Mouse (Mus musculus): ENCODE data around the gene Olfr231. TPM values are rescaled to one million over a fixed set of nuclear protein-coding genes. Genes with fewer than 3 reads are reported as not detected.

Gene Olfr231
- polyA plus RNA-seq (2012; rRNA removed): not detected in 2 replicates

DNA sequence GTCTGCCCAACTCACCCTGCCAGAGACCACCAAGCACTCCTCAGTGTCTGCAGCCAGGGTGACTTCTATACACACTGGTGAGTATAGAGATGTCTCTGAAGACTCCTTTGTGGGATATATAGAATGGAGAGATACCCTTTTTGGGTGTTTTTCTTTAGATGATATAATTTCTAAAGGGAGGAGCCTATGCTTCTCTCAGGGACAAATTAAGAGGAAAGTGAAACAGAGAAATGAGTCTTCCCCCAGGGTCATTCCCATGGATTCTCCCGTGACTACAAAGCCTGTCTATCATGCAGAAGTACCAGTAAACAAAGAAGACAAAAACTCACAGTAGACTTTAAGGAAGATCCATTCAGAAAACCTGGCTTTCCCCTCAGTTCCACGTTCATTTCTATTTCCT is at the start of gene Olfr231:
Gene Olfr231, minus strand, starts transcription at position 101 of the 400 bp plus-strand sequence.

GRCm38 (mm10) chr1:174155333-174155732 is 34.4 kb upstream of the Olfr231 start, which contains the start of gene Olfr420:
TSS of gene Olfr420 (plus strand) at chr1:174155633.

GRCm38 (mm10) chr1:174131217-174131616 is 10.3 kb upstream of the Olfr231 start, which contains the start of gene Olfr424:
TSS of gene Olfr424 (plus strand) at chr1:174131517.

GRCm38 (mm10) chr1:174096591-174096990 is 24.4 kb downstream of the Olfr231 start, which contains the start of gene Olfr427:
TSS of gene Olfr427 (plus strand) at chr1:174096891.

DNA sequence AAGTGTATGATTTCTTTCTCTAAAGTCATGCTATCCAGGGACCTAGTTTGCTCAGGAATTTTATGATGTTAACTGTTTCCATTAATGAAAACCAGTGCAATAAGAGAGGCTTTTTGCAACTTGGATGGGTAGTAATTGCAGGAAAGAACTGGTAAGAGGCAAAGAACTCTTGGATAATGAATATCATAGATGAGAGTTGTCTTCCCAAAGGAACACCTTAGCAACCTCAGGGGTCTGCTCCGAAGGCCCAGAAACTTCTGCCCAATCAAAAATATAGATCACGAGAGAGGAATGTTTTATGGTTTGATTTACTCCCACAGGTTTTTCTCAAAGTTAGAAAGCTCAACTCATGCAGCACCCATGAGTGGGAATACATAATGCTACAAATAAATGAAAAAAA is 36.9 kb downstream of the Olfr231 start, which contains the start of gene Olfr429:
Gene Olfr429, plus strand, starts transcription at position 301 of the 400 bp plus-strand sequence.

DNA sequence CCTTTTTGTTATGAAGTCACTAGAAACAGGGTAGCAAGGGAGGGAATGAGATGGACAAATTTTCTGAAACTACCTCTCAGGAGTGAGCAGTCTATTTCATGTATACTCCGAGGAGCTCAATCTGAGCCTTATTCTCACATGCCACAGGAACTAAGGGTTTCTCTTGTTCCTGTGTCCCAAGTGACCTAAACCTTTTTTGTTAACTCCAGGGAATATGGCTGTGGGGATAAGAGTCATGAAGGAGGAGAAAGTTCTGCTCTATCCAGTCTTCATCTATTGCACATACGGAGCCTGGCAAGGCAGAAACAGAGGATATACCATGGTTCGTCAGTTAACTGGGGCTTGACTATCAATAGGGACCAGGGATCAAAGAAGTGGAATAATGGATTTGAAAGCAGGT is 54.7 kb downstream of the Olfr231 start, which contains the start of gene Olfr430:
Gene Olfr430, plus strand, starts transcription at position 301 of the 400 bp plus-strand sequence.

Other genes with a start within 250 kb of the Olfr231 start
- 0.70 and 0.98 TPM in 2 replicates for gene Ifi211, start 208.1 kb downstream of the Olfr231 start, polyA plus RNA-seq (2012; rRNA removed)
- gene Mndal, start 178.7 kb downstream of the Olfr231 start, polyA plus RNA-seq (2012; rRNA removed): 0.83 and 1.6 TPM in 2 replicates
- 4.3 and 6.1 TPM in 2 replicates for gene Ifi203, start 178.5 kb downstream of the Olfr231 start, polyA plus RNA-seq (2012; rRNA removed)
- 0.20 and 0.52 TPM in 2 replicates for gene Ifi202b, start 138.4 kb downstream of the Olfr231 start, polyA plus RNA-seq (2012; rRNA removed)
- gene Ifi205, start 89.4 kb downstream of the Olfr231 start, polyA plus RNA-seq (2012; rRNA removed): 0.51 and 0.52 TPM in 2 replicates
- gene Olfr433, start 80.5 kb downstream of the Olfr231 start, polyA plus RNA-seq (2012; rRNA removed): 0.24 and 0.25 TPM in 2 replicates
- 0.10 TPM in 1 of 2 replicates, not detected in the other for gene Olfr432, start 72.0 kb downstream of the Olfr231 start, polyA plus RNA-seq (2012; rRNA removed)
- gene Olfr430, start 54.6 kb downstream of the Olfr231 start, polyA plus RNA-seq (2012; rRNA removed): not detected in 2 replicates
- gene Olfr429, start 36.8 kb downstream of the Olfr231 start, polyA plus RNA-seq (2012; rRNA removed): not detected in 2 replicates
- gene Olfr427, start 24.3 kb downstream of the Olfr231 start, polyA plus RNA-seq (2012; rRNA removed): not detected in 2 replicates
- not detected in 2 replicates for gene Olfr424, start 10.4 kb upstream of the Olfr231 start, polyA plus RNA-seq (2012; rRNA removed)
- gene Olfr420, start 34.5 kb upstream of the Olfr231 start, polyA plus RNA-seq (2012; rRNA removed): not detected in 2 replicates
- not detected in 2 replicates for gene Spta1, start 51.6 kb upstream of the Olfr231 start, polyA plus RNA-seq (2012; rRNA removed)
- not detected in 2 replicates for gene Olfr419, start 130.9 kb upstream of the Olfr231 start, polyA plus RNA-seq (2012; rRNA removed)
- gene Mptx1, start 209.4 kb upstream of the Olfr231 start, polyA plus RNA-seq (2012; rRNA removed): not detected in 2 replicates
- gene Olfr417, start 244.0 kb upstream of the Olfr231 start, polyA plus RNA-seq (2012; rRNA removed): not detected in 2 replicates